Mouse (Mus musculus): ENCODE measurements at regions not wholly inside any gene's neighbourhood (a gene's known extent, or its start where the extent isn't known, plus 50 kb on each side); places are given as distances from the start of the nearest gene placed in this dataset.
A peak's percentile ranks its signal among the peaks of the same experiment; 100 is the strongest.

GRCm38 (mm10) chr9:30716421-30717170 is 205.7 kb downstream of the Adamts15 start:
- intact Hi-C loops (cut with DNase I), result no loop called here
- no peak for DNase-seq (ENCODE audit: low spot score in 2 of 2)

DNA sequence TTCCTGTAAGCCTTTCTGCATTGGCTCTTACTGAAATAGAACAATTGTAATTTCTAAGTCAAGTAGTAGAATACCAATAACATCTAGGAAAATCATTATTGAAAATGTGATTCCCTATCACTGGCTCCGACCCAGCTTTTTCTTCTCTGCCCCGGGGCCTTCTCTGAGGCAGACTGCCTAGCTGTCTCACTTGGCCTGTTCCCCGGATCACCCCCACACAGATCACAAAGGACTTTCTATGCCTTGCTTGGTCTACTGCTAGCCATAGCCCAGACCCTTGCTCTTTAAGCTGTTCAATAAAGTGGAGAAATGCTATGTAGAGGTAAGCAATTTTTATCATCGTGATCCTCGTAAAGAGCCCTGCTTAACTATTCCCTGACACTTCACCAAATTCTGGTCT is 212.1 kb downstream of the Adamts15 start:
- DNase-seq (ENCODE audit: low spot score in 2 of 2), result no peak
- intact Hi-C loops (cut with DNase I), result no loop called here

GRCm38 (mm10) chr9:30699848-30700247 is 222.4 kb downstream of the Adamts15 start:
- intact Hi-C loops (cut with DNase I), result no loop called here
- DNase-seq (ENCODE audit: low spot score in 2 of 2), result no peak

- intact Hi-C loops (cut with DNase I), result no loop called here
Observed at GRCm38 (mm10) chr9:30697533-30697932, 224.7 kb downstream of the Adamts15 start.

GRCm38 (mm10) chr9:30668095-30668494 is 241.2 kb downstream of the Snx19 start:
- DNase-seq (ENCODE audit: low spot score in 2 of 2), result no peak
- intact Hi-C loops (cut with DNase I), result no loop called here

More at GRCm38 (mm10) chr9:30697533-30697932, 224.7 kb downstream of the Adamts15 start:
- no peak for DNase-seq (ENCODE audit: low spot score in 2 of 2)

- DNase-seq (ENCODE audit: low spot score in 2 of 2), result no peak
- intact Hi-C loops (cut with DNase I), result no loop called here
Observed at GRCm38 (mm10) chr9:30662456-30662855, 235.5 kb downstream of the Snx19 start.

- DNase-seq (ENCODE audit: low spot score in 2 of 2), result no peak
- intact Hi-C loops (cut with DNase I), result no loop called here
Observed at GRCm38 (mm10) chr9:30653961-30654360, 227.1 kb downstream of the Snx19 start.

GRCm38 (mm10) chr9:30653210-30653609 is 226.3 kb downstream of the Snx19 start:
- DNase-seq (ENCODE audit: low spot score in 2 of 2), result no peak
- intact Hi-C loops (cut with DNase I), result no loop called here

- peak; percentile 25 to 51 for DNase-seq (ENCODE audit: low spot score in 2 of 2)
- intact Hi-C loops (cut with DNase I), result no loop called here
Observed at GRCm38 (mm10) chr9:30649392-30650054, 222.6 kb downstream of the Snx19 start.

GRCm38 (mm10) chr9:30633741-30634470 is 207.0 kb downstream of the Snx19 start:
- intact Hi-C loops (cut with DNase I), result no loop called here
- DNase-seq (ENCODE audit: low spot score in 2 of 2), result no peak

DNA sequence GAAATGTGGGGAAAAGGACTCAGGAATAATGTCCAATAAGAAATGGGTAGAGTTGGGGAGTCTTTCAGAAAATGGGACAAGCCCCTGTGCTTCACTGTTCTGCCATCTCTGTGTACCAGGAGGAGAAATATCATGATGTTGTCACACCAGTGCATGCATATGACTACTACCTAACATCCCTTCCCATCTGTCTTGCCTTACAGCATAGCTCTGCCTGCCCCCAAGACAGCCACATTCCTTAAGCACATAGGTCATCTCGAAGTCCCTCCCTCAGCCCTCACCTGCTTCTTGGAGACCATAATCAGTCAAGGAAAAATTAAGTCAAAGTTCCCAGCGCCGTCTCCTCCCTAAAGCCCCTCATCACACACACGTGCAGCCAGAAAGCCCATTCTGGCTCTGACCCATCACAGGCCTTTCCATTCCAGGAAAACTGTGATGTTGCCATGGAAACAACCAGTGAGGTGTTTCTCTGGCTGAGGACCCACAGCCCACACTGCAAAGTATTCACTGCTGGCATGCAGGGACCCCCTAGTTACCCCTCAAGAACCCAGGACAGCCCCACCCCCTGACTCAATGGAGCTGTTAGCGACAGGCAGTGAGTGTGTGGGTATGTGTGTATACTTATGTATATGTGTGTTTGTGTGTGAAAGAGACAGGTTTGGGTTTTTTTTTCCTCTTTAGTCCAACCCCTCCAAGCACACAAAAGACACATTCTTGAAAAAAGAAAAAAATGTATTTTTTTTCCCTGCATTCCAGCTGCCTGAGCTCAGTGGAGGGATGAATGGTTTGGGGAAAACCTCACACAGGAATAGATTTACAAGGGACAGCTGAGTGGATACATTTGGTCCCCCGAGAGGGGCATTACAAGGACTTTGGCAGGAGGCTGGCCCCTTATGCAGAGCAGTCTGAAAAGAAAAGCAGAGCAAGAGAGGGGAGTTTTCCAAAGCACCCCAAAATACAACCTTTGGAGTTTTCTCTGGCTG is 205.5 kb downstream of the Snx19 start:
- DNase-seq (ENCODE audit: low spot score in 2 of 2), result peak; percentile 24 to 64
- intact Hi-C loops (cut with DNase I), result no loop called here

GRCm38 (mm10) chr9:30625635-30626034 is 198.7 kb downstream of the Snx19 start:
- intact Hi-C loops (cut with DNase I), result no loop called here
- DNase-seq (ENCODE audit: low spot score in 2 of 2), result no peak

DNA sequence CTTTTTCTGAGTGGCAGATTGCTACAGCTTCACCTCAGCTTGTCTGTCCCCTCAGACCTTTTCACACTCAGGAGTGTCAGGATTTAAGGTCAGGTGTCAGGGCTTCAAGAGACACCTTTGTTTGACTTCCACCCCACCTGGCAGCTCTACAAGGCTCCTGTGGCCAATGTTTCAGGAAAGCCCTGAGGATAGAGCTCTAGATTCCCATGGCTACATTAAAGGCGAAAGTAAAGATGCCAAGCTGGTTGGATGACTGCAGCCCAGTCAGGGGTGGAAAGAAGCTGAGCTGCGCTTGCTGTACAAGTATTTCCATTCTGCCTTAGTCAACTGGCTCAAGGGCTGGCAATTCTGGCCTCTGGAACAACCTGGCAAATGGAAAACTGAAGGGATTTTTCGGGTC is 198.2 kb downstream of the Snx19 start:
- intact Hi-C loops (cut with DNase I), result no loop called here
- DNase-seq (ENCODE audit: low spot score in 2 of 2), result no peak

- intact Hi-C loops (cut with DNase I), result no loop called here
- no peak for DNase-seq (ENCODE audit: low spot score in 2 of 2)
Observed at GRCm38 (mm10) chr9:30624481-30624880, 197.6 kb downstream of the Snx19 start.

- intact Hi-C loops (cut with DNase I), result no loop called here
- no peak for DNase-seq (ENCODE audit: low spot score in 2 of 2)
Observed at GRCm38 (mm10) chr9:30619325-30619724, 192.4 kb downstream of the Snx19 start.

DNA sequence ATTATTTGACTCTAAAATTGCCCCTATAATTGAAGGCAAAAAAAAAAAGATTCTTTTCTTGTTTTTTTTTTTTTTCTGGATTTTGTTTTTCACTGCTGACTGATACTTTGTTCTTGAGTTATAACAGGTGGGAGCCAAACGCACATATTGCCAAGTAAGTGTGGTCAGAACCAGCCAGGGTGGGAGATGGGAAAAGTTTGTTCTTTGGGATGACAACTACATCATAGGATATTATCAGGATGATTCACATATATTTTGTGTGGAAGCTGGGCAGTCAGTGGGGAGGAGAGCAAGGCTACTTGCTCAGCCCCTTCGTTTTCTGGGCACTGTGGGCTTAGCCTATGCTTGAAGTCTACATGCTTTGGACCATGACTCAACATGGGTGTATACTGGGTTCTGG is 191.3 kb downstream of the Snx19 start:
- DNase-seq (ENCODE audit: low spot score in 2 of 2), result no peak
- intact Hi-C loops (cut with DNase I), result no loop called here

DNA sequence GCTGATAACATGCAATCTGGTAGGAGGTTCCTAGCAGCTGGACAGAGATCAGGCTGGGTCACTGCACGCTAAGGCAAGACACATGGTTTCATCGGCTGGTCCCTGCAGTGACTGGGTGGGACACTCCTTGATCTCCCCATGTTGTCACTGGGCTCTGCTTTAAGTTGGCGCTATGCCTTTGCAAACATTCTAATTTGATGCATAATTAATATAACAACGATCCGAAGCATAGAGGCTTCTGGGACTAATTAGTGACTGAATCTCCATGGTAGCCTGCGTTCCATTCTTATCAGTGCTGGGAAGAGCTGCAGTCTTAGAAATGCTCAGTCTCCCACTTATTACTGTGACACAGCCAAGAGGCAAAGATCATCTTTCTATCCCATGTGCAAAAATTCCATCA is 186.8 kb downstream of the Snx19 start:
- intact Hi-C loops (cut with DNase I), result no loop called here
- no peak for DNase-seq (ENCODE audit: low spot score in 2 of 2)

GRCm38 (mm10) chr9:30613003-30613552 is 186.2 kb downstream of the Snx19 start:
- intact Hi-C loops (cut with DNase I), result no loop called here
- DNase-seq (ENCODE audit: low spot score in 2 of 2), result no peak

DNA sequence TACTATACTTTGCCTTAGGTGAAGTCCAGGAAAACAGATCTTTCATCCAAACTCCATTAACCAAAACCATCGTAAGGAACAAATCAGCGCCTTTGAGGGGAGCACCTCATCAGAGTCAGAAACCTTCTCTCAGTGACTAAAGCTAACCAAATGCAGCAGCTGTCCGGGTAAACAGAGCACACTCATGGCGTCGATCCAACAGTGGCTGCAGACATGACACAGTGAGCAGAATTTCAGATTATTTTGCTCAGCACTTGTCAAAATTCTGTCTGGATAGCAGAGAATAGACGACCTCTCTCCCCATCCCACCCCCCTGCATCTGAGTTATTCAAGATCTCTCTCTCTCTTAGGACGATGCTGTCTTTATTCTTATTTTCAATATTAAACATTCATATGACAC is 183.4 kb downstream of the Snx19 start:
- DNase-seq (ENCODE audit: low spot score in 2 of 2), result no peak

More for the DNA sequence above, 183.4 kb downstream of the Snx19 start:
- intact Hi-C loops (cut with DNase I), result no loop called here
